Mouse (Mus musculus) monocyte, adult 5-6 weeks (primary cell): Measurements from ENCODE around the gene Gm10401. TPM values are rescaled to one million over a fixed set of nuclear protein-coding genes. Genes with fewer than 3 reads are reported as not detected.

Experiments used
- ATAC-seq: fragments of 153-309, 156-312 bp; replicated peaks from 2 replicates; pipeline ENCODE4 v1.8.0; 2017; ENCODE audit warnings: mild to moderate bottlenecking; ENCODE audit not compliant: low TSS enrichment, insufficient number of reproducible peaks, severe bottlenecking, poor library complexity, low FRiP score
- total RNA-seq: library from RNA; stranded (forward); fragments of 200-1000, 200-491, 200-594 nt; gene quantifications from 3 replicates; pipeline ENCODE4 v1.2.3, GENCODE M21; 2017

Gm10401 gene
- total RNA-seq, 1 experiment from 2014 or later: not detected

DNA sequence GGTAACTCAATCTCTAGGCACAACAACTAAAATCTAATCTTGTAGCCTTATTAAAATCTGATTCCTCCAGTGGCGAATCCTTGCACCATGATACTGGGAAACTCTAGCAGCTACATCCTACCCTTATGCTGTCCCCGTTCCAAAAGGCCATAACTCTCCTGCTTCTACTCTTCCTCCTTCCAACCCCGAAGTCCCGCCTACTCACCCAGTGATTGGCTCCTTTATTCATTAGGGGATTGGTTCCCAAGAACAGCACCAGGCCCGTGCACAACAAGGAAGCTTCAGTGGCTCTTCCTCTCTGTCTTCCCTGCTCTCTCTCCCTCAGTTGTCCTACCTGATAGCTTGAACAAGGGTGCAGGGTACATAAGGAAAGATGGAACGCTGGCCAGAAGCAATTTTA lies 47.3 kb downstream of the Gm10401 start:
- ATAC-seq: no peak

DNA sequence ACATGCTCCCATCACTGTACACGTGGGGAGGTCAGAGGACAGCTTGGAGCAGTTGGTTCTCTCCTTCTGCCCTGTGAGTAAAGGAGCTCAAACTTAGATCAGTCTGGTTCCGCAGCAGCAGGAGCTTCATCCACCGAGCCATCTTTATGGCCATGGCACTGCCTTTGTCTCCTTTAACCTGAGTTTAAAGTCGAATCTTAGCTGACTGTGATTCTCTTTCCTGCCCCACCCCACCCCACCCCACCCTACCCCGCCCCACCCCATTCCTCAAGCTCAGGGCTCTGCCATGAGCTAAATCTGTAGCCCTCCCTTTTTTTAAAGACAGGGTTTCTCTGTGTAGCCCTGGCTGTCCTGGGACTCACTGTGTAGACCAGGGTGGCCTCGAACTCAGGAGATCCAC lies 48.4 kb downstream of the Gm10401 start:
- no peak for ATAC-seq

Other genes starting within 250 kb of the Gm10401 start
- 0.57 TPM in 1 of 3 replicates, not detected in the others for gene 4930519G04Rik, start 244.6 kb downstream of the Gm10401 start, total RNA-seq
- not detected in 3 replicates for gene Gm9936, start 239.6 kb downstream of the Gm10401 start, total RNA-seq
- 10.6 to 17.9 TPM (median 14.4 TPM) in 3 replicates for gene Oasl2, start 201.4 kb downstream of the Gm10401 start, total RNA-seq
- 0.95 to 2.6 TPM (median 1.5 TPM) in 3 replicates for gene Oasl1, start 175.1 kb downstream of the Gm10401 start, total RNA-seq
- 4.2 to 13.3 TPM (median 8.5 TPM) in 3 replicates for gene 2210016L21Rik, start 156.1 kb downstream of the Gm10401 start, total RNA-seq
- not detected in 3 replicates for gene Hnf1a, start 127.2 kb downstream of the Gm10401 start, total RNA-seq
- 29.9 to 52.1 TPM (median 44.8 TPM) in 3 replicates for gene Sppl3, start 87.2 kb downstream of the Gm10401 start, total RNA-seq
- 10.4 to 19.1 TPM (median 15.8 TPM) in 3 replicates for gene Acads, start 21.1 kb upstream of the Gm10401 start, total RNA-seq
- 10.1 to 27.7 TPM (median 18.6 TPM) in 3 replicates for gene Unc119b, start 36.7 kb upstream of the Gm10401 start, total RNA-seq
- 59.6 to 65.0 TPM (median 62.6 TPM) in 3 replicates for gene Mlec, start 59.9 kb upstream of the Gm10401 start, total RNA-seq
- gene Cabp1, start 96.1 kb upstream of the Gm10401 start, total RNA-seq: not detected in 3 replicates
- 57.1 to 85.3 TPM (median 81.5 TPM) in 3 replicates for gene Pop5, start 137.5 kb upstream of the Gm10401 start, total RNA-seq
- 58.1 to 134 TPM (median 61.2 TPM) in 3 replicates for gene Rnf10, start 174.6 kb upstream of the Gm10401 start, total RNA-seq
- 41.4 to 45.3 TPM (median 44.4 TPM) in 3 replicates for gene Coq5, start 181.4 kb upstream of the Gm10401 start, total RNA-seq
- 110 to 176 TPM (median 141 TPM) in 3 replicates for gene Dynll1, start 202.7 kb upstream of the Gm10401 start, total RNA-seq
- gene Srsf9, start 228.9 kb upstream of the Gm10401 start, total RNA-seq: 62.5 to 83.1 TPM (median 79.3 TPM) in 3 replicates
- gene Gatc, start 242.9 kb upstream of the Gm10401 start, total RNA-seq: 4.9 to 7.6 TPM (median 5.8 TPM) in 3 replicates
- gene Triap1, start 242.9 kb upstream of the Gm10401 start, total RNA-seq: 16.4 to 23.1 TPM (median 22.2 TPM) in 3 replicates